Mouse (Mus musculus): ENCODE measurements around the gene Musk. TPM values are rescaled to one million over a fixed set of nuclear protein-coding genes. Genes with fewer than 3 reads are reported as not detected.

The Musk gene
- polyA plus RNA-seq, 1 experiment from 2014 or later: 0.25 TPM

DNA sequence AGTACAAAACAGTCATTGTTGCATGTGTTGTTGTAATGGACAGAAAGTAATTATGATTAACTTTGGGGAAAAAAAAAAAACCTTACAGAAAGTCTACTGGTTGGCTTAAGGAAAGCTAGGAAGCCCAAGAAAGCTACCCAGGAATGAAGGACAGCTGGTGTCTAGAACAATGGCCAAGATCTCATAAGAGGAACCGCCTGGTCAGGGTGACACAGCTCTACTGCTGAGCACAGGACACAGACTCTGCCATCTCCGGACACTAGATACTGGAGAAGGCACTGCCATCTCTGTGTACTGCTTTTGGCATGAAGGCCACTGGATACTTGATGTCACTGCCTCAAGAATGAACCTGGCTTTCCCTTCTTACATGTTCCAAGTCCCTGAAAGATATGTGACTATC is 5.6 kb upstream of the Musk start:
- 87% methylated on average over 2 of the region's 2 CpGs for WGBS

DNA sequence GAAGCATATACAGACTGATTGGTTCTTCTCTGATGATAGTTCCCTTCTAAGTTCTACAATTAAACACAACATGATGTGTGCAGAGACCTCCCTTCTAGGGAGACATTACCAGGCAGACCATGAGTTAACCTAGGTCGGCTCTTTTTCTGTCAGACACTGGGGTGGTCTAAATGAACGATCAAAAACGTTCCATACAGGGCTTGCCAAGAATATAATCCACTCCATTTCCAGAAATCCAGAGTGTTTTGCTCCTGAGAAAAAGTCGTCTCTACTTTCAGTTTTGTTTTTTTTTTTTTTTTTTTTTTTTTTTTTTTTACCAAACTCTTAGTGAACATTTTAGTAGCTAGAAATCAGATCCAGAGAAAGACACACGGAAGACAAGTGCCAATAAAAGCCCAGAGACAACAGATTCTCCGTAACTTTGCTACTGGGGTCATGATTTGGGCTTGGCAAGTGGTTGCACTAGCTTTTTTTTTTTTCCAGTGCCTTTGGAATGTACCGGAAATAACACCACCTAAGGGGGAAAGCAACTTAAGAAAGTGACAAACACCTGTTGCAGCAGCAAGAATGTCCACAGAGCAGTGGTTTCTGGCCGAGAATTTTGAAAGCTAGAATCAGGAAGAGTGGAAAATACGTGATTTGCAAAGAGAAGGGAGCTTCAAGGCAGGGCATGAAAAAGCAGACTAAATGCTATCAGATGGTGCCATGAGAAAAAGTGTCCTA is 769 bp downstream of the Musk start:
- H3K9ac ChIP-seq: no peak overlapping the region
- WGBS: 83% methylated on average over 9 of the region's 9 CpGs
- no peaks in the 10 kb centered on the region for H3K36me3 ChIP-seq
- H3K4me1 ChIP-seq (replicated peaks): no peaks in the 10 kb centered on the region
- no peaks in the 10 kb centered on the region for H3K9me3 ChIP-seq
- no peak overlapping the region for H3K4me2 ChIP-seq
- no peaks in the 10 kb centered on the region for H3K27me3 ChIP-seq
- no peak for ATAC-seq (ENCODE audit: low FRiP score)
- no peak overlapping the region for H3K27ac ChIP-seq
- H3K4me3 ChIP-seq: no peak overlapping the region

More for the DNA sequence above, 5.6 kb upstream of the Musk start:
- Histone ChIP-seq H3K27ac (no peak overlapping the region), H3K27me3 (no peaks in the 10 kb centered on the region), H3K9ac (no peak overlapping the region), H3K9me3 (no peaks in the 10 kb centered on the region), H3K4me3 (no peak overlapping the region), H3K4me1 (replicated peaks) (no peaks in the 10 kb centered on the region), H3K36me3 (no peaks in the 10 kb centered on the region), H3K4me2 (no peak overlapping the region)
- ATAC-seq (ENCODE audit: low FRiP score): no peak

GRCm38 (mm10) chr4:58288753-58289152 is 3.0 kb downstream of the Musk start:
- no peaks in the 10 kb centered on the region for H3K9me3 ChIP-seq
- H3K4me2 ChIP-seq: no peak overlapping the region
- H3K9ac ChIP-seq: no peak overlapping the region
- no peaks in the 10 kb centered on the region for H3K27me3 ChIP-seq
- no peak overlapping the region for H3K27ac ChIP-seq
- H3K4me1 ChIP-seq (replicated peaks): no peaks in the 10 kb centered on the region
- no peak overlapping the region for H3K4me3 ChIP-seq
- ATAC-seq (ENCODE audit: low FRiP score): no peak
- 88% methylated on average over 5 of the region's 5 CpGs for WGBS
- no peaks in the 10 kb centered on the region for H3K36me3 ChIP-seq

GRCm38 (mm10) chr4:58291828-58292227 is 6.1 kb downstream of the Musk start:
- no peak overlapping the region for H3K4me2 ChIP-seq
- H3K9me3 ChIP-seq: no peaks in the 10 kb centered on the region
- no peaks in the 10 kb centered on the region for H3K36me3 ChIP-seq
- no peak overlapping the region for H3K4me3 ChIP-seq
- H3K4me1 ChIP-seq (replicated peaks): no peaks in the 10 kb centered on the region
- 57% methylated on average over 1 of the region's 1 CpGs for WGBS
- ATAC-seq (ENCODE audit: low FRiP score): no peak
- H3K27me3 ChIP-seq: no peaks in the 10 kb centered on the region
- H3K9ac ChIP-seq: no peak overlapping the region
- H3K27ac ChIP-seq: no peak overlapping the region

GRCm38 (mm10) chr4:58293099-58293498 is 7.3 kb downstream of the Musk start:
- no peak overlapping the region for H3K4me2 ChIP-seq
- no peak for ATAC-seq (ENCODE audit: low FRiP score)

DNA sequence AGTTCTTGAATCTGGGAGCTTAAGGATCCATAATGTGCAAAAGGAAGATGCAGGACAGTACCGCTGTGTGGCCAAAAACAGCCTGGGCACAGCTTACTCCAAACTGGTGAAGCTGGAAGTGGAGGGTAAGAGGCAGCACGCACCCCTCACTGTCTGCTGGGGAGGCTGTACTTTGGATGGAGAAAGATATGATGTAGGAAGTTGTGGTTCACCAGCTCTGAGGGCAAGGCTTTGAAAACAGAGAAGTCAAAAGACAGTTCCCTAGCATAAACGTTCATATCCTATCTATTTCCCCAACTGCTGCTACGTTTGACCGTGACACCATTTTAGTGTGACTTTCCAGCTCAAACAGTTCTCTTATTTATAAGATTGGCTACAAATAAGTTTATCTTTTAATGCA is 18.1 kb downstream of the Musk start:
- Histone ChIP-seq H3K4me2 (no peak overlapping the region), H3K4me3 (no peak overlapping the region), H3K4me1 (replicated peaks) (no peaks in the 10 kb centered on the region), H3K36me3 (no peaks in the 10 kb centered on the region), H3K27ac (no peak overlapping the region), H3K9ac (no peak overlapping the region), H3K9me3 (no peaks in the 10 kb centered on the region), H3K27me3 (no peaks in the 10 kb centered on the region)
- 90% methylated on average over 5 of the region's 5 CpGs for WGBS
- no peak for ATAC-seq (ENCODE audit: low FRiP score)

More at GRCm38 (mm10) chr4:58293099-58293498, 7.3 kb downstream of the Musk start:
- Histone ChIP-seq H3K27ac (no peak overlapping the region), H3K4me3 (no peak overlapping the region), H3K36me3 (no peaks in the 10 kb centered on the region), H3K9ac (no peak overlapping the region), H3K4me1 (replicated peaks) (no peaks in the 10 kb centered on the region), H3K9me3 (no peaks in the 10 kb centered on the region), H3K27me3 (no peaks in the 10 kb centered on the region)
- 85% methylated on average over 3 of the region's 3 CpGs for whole genome bisulfite sequencing

- no peaks in the 10 kb centered on the region for H3K4me1 ChIP-seq (replicated peaks)
- no peak overlapping the region for H3K9ac ChIP-seq
- H3K4me2 ChIP-seq: no peak overlapping the region
- WGBS: 53% methylated on average over 7 of the region's 7 CpGs
- H3K27ac ChIP-seq: no peak overlapping the region
- ATAC-seq (ENCODE audit: low FRiP score): no peak
- no peaks in the 10 kb centered on the region for H3K27me3 ChIP-seq
- no peaks in the 10 kb centered on the region for H3K36me3 ChIP-seq
- H3K4me3 ChIP-seq: no peak overlapping the region
- H3K9me3 ChIP-seq: no peaks in the 10 kb centered on the region
Observed at GRCm38 (mm10) chr4:58304564-58304963, 18.8 kb downstream of the Musk start.

GRCm38 (mm10) chr4:58307421-58307820 is 21.7 kb downstream of the Musk start:
- Histone ChIP-seq H3K36me3 (no peaks in the 10 kb centered on the region), H3K9me3 (no peaks in the 10 kb centered on the region), H3K4me2 (no peak overlapping the region), H3K27me3 (no peaks in the 10 kb centered on the region), H3K4me3 (no peak overlapping the region), H3K27ac (no peak overlapping the region), H3K4me1 (replicated peaks) (no peaks in the 10 kb centered on the region), H3K9ac (no peak overlapping the region)
- no peak for ATAC-seq (ENCODE audit: low FRiP score)
- WGBS: 78% methylated on average over 2 of the region's 2 CpGs

- no peak for ATAC-seq (ENCODE audit: low FRiP score)
- H3K4me3 ChIP-seq: no peak overlapping the region
- no peaks in the 10 kb centered on the region for H3K4me1 ChIP-seq (replicated peaks)
- no peaks in the 10 kb centered on the region for H3K27me3 ChIP-seq
- H3K36me3 ChIP-seq: no peaks in the 10 kb centered on the region
- H3K4me2 ChIP-seq: no peak overlapping the region
- no peak overlapping the region for H3K27ac ChIP-seq
- 71% methylated on average over 1 of the region's 1 CpGs for WGBS
- H3K9ac ChIP-seq: no peak overlapping the region
- H3K9me3 ChIP-seq: no peaks in the 10 kb centered on the region
Observed at GRCm38 (mm10) chr4:58313344-58313743, 27.6 kb downstream of the Musk start.

DNA sequence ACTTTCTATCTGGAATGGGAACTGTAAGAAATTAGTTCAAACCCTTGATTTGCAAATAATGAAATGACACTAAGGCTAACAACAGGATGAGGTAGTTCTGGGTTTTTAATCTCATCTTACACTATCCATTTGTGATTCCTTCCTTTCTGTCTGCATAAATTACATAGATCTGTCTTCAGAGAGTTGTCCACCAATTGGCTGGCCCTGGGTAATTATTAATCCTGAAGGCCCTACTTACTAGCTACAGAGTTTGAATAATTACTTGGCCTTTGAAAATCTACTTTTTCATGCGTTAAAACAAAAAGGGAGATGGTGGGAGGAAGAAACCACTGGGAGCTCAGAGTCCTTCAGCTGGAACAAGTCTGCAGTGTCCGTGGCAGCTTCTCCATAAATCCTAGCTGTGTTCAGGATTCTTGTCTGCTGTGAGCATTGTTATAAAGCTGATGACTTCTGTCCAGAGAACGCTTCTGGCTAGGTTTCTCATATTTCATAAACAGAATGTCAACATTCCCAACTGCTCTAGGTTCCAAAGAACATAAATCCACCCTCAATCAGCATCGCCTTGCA is 29.3 kb downstream of the Musk start:
- no peak for ATAC-seq (ENCODE audit: low FRiP score)
- no peaks in the 10 kb centered on the region for H3K4me1 ChIP-seq (replicated peaks)
- no peak overlapping the region for H3K27ac ChIP-seq
- no peaks in the 10 kb centered on the region for H3K27me3 ChIP-seq
- H3K9ac ChIP-seq: no peak overlapping the region
- no peaks in the 10 kb centered on the region for H3K36me3 ChIP-seq
- WGBS: 65% methylated on average over 4 of the region's 4 CpGs
- no peaks in the 10 kb centered on the region for H3K9me3 ChIP-seq
- no peak overlapping the region for H3K4me3 ChIP-seq
- no peak overlapping the region for H3K4me2 ChIP-seq

DNA sequence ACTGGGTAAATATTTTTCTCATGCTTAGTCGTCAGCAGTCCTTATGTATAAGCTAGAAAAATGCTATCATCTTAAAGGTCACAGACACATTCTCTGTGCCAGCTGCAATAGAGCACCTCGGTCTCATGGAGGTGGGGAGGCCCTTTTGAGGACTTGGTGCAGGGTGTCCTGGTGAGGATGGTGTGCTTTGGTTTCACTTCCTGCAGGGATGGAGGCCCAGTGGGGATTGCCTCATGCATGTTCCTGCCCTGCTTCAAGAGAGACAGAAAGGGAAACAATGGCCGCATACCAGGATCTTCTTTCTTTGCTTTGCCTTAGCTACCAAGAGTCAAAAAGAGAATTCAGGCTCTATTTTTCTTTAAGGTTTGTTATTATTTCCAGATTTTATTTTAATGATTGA is 31.8 kb downstream of the Musk start:
- Histone ChIP-seq H3K4me1 (replicated peaks) (no peaks in the 10 kb centered on the region), H3K9ac (no peak overlapping the region), H3K27ac (no peak overlapping the region), H3K36me3 (no peaks in the 10 kb centered on the region), H3K9me3 (no peaks in the 10 kb centered on the region), H3K4me2 (no peak overlapping the region), H3K27me3 (no peaks in the 10 kb centered on the region), H3K4me3 (no peak overlapping the region)
- no peak for ATAC-seq (ENCODE audit: low FRiP score)
- 79% methylated on average over 3 of the region's 3 CpGs for WGBS

DNA sequence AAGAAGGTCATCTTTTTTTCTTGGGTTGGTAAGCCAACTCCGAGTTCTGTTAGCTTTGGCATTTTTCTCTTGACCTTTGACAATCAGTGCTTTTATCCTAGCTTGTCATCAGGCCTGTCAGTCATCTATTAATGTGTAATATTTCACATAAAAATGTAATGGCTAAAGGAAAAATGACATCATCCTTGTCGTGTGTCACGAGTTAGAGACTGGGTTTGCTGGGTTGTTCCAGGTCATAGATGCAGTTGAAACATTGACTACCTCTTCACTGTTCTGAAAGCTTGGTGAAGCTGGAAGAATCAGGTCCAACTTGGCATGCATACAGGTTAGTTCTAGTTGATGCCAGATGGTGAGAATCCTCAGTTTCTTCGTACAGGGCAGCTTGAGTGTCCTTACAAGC is 34.5 kb downstream of the Musk start:
- H3K36me3 ChIP-seq: no peaks in the 10 kb centered on the region
- H3K27ac ChIP-seq: no peak overlapping the region
- H3K4me1 ChIP-seq (replicated peaks): no peaks in the 10 kb centered on the region
- no peak for ATAC-seq (ENCODE audit: low FRiP score)
- no peak overlapping the region for H3K9ac ChIP-seq
- H3K4me3 ChIP-seq: no peak overlapping the region
- WGBS: 84% methylated on average over 4 of the region's 4 CpGs
- no peaks in the 10 kb centered on the region for H3K9me3 ChIP-seq
- H3K4me2 ChIP-seq: no peak overlapping the region
- no peaks in the 10 kb centered on the region for H3K27me3 ChIP-seq

GRCm38 (mm10) chr4:58326746-58327145 is 41.0 kb downstream of the Musk start:
- no peaks in the 10 kb centered on the region for H3K4me1 ChIP-seq (replicated peaks)
- H3K4me2 ChIP-seq: no peak overlapping the region
- 46% methylated on average over 3 of the region's 3 CpGs for WGBS
- no peak overlapping the region for H3K4me3 ChIP-seq
- H3K36me3 ChIP-seq: no peaks in the 10 kb centered on the region
- H3K27ac ChIP-seq: no peak overlapping the region
- ATAC-seq (ENCODE audit: low FRiP score): no peak
- H3K9ac ChIP-seq: no peak overlapping the region
- no peaks in the 10 kb centered on the region for H3K27me3 ChIP-seq
- H3K9me3 ChIP-seq: no peaks in the 10 kb centered on the region

Measured in hindbrain, embryonic 13.5 days (tissue).